Mouse (Mus musculus): ENCODE measurements around the gene Kpna4. TPM values are rescaled to one million over a fixed set of nuclear protein-coding genes. Genes with fewer than 3 reads are reported as not detected.

Kpna4 gene
- 33.9 and 35.7 TPM in 2 replicates for polyA plus RNA-seq (2012; rRNA removed)

DNA sequence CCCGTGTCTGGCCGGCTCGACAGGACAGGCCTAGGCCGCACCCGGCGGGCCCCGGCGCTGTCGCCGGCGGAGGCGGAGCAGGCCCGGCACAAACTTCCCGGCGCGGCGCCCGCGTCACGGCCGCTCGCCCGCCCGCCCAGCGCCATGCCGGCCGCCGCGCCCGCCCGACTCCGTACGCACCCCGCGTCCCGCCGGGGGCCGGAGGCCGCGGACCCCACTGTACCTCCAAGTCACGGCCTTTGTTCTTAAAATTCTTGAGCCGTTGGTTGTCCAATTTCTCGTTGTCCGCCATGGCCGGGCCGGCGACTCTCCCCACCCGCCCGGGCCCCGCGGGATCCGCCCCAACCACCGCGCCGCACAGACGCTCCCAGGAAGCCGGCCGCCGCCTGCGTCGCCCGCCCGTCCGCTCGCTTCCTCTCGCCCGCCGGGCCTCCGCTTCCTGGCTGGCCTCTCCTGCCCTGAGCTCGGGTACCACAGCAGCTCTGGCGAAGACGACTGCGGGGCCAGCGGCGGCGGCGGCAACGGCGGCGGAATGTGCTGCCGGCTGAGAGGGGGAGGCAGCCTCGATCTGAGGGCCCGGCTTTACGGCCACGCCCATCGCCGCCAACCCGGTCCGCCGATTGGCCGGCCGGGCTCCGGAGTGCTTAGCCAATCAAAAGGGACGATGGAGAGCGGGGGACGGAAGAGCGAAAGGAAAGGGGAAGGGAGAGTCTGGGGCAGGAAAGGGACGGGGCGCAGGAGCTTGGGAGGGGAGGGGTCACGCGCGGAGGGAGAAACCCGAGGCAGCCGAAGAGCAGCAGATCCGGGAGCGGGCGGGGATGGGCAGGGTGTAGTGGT is at the start of gene Kpna4:
TSS of gene Kpna4 (minus strand) at position 605 of the 837 bp plus-strand sequence.
- DNase-seq (ENCODE audit: low spot score) = peak; percentile 92

DNA sequence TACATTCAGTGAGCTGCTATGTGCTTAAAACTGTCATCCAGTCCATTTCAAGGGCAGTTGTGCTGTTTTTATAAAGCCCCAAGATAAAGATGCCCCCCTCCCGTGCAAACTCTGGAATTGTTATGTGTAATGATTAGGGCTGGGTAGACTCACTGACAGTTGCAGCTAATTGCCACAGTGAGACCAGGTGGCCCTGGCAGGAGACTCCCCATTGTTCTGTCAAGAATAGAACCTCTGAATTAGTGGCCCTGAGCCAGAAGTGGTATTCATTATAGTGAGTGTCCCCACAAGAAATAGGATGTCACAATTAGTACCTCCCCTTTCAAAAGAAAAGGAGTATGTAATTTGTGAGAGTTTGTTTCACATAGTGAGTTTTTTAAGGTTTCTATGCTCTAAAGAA is 48.3 kb upstream of the Kpna4 start:
- no peak for DNase-seq (ENCODE audit: low spot score)

DNA sequence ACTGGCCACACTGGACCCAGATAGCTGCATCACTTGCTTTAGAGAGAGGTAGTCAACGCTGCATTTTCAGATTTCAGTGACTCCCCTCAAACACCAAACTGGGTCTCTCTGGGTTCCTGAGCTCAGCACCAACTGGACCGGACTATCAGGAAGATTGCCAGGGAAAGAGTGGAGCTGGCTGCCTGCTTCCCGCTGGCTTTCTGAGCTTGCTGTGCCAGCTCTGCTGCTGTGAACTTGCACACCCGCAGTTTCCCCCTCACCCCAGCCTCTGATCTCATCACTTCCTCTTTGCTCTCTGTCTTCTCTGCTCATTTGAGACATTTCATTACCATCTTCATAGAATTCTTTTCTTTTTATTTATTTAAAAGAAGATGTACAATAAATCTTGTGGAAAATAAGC is 44.2 kb upstream of the Kpna4 start:
- no peak for DNase-seq (ENCODE audit: low spot score)

DNA sequence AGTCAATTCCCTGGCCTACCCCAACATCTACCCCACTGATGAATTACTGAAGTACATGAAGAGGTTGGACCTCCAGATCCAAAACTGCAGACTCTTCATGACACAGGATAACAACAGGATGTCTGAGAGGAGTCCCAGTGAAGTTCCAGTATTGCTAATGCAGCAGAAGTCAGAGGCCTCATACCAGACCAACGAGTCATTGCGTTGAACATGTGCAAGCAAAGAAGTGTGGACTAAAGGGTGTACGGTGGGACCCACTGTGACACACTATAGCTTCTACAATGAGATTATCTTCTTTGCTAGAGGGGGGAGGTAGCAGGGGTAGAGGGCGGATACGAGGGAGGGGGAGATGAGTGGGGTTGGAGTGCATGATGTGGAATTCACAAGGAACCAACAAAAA is 42.9 kb upstream of the Kpna4 start:
- DNase-seq (ENCODE audit: low spot score) = no peak

DNA sequence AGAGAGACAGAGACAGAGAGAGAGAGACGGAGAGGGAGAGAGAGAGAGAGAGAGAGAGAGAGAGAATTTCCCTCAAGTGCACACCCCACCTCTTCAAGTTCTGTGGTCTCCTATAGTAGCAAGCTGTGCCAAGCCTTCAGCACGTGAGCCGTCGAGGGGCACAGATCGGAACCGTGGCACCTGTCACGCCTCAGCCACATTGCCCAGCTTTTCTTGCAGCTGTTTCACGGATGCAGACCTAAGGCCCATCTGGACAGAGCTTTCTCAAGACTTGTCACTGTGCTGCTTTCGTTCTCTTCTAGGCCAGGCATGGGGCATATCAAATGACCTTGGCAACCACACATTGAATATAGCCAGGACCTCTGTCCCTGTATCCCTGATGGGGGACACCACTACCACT is 41.8 kb upstream of the Kpna4 start:
- no peak for DNase-seq (ENCODE audit: low spot score)

DNA sequence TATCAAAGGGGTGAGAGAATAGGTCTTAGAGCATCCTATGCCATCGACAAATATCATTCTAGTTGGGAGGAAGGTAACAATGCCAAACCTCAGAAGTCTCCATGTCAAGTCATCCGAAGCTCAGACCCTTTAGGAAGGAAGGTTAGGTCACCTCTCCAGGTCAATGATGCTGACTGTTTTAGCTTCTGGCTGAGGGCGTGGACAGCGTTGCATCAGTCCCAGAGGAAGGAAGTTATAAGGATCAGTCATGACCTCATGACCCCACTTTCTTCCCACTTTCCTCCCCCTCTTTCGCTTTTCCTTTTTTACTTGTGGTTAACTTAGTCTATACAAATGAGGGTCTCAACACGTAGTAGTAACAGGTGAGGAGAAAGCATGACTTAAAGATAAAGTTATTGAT is 36.1 kb upstream of the Kpna4 start:
- no peak for DNase-seq (ENCODE audit: low spot score)

DNA sequence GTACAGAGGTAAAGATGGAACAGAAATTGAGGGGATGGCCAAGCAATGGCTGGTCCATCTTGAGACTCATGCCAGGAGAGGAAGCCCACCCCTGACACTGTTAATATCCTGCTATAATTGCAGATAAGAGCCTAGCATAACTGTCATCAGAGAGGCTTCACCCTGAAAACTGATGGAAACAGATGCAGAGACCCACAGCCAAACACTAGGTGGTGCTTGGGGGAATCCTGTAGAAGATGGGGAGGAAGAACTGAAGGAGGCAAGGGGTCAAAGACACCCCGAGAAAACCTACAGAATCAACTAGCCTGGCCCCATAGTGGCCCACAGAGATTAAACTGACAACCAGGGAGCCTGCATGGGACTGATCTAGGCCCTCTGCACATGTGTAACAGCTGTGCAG is 33.5 kb upstream of the Kpna4 start:
- DNase-seq (ENCODE audit: low spot score) = no peak

DNA sequence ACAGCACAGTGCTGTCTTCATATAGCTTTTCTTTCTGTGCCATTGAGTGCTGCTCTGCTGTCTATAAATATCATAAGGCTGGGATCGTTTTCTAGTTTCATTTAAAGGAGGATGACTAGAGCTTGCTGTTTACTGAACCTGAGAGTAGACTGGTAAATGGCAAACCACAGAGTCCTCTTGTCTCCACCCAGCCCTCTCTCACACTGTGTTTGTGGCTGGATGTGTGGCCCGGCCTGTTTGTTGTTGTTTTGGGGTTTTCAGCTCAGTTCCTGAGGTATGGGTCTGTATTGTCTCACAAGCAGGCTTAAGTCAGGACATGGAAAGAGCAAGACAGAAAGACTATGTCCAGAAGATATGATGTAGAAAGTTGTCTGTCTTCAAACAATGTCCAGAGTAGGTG is 32.6 kb upstream of the Kpna4 start:
- DNase-seq (ENCODE audit: low spot score) = no peak

DNA sequence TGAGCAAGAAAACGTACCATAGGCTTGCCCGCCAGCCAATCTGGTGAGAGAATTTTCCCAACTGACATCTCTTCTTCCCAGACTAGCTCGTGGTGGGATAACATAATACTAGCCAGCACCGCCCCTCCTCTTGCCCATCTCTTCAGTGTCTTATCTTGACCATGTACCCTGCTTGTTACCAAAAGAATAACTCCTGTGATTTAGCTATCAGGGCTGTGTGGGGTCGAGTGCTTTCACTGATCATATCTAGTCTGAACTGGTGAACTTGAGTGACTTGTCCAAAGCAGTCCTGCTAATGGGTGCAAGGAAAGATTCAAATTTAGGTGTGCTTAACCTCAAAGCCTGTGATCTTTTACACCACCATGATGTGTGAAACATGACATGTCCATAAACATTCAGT is 31.0 kb upstream of the Kpna4 start:
- DNase-seq (ENCODE audit: low spot score) = no peak

DNA sequence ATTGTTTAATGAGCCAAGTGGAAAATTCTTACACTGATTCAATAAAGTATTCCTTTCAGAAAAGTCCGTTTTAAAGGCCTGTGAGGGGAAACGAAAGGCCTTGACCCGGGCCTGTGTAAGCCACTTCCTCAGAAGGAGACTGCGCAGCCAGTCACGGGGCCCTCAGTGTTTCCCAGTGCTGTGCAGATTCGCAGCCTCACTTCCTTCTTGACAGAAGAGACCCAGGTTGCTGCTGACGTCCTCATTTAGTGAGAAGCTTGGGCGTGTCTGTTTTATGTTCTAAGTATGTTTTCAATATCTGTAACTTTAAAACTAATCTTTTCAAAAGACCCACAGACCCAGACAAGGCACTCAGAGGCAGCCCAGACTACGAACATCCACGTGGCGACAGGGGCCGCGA is 29.6 kb upstream of the Kpna4 start:
- DNase-seq (ENCODE audit: low spot score) = no peak

DNA sequence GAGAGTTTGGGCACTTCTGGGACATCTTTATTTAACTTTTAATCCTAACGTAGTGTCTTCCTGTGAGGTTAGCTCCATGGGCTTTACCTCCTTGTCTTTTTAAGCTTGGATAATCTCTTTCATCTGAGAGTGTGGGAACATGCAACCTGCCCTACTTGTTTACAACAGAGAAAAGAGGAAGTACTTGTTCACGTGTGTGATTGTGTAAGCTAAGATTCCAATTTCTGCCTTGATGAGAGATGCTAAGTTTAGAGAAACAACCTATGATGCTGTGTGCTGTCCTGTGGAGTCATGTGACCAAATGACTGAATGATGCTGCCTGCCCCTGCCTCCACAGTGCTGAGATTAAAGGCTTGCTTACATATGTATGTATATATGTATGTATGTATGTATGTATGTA is 27.8 kb upstream of the Kpna4 start:
- DNase-seq (ENCODE audit: low spot score) = no peak

DNA sequence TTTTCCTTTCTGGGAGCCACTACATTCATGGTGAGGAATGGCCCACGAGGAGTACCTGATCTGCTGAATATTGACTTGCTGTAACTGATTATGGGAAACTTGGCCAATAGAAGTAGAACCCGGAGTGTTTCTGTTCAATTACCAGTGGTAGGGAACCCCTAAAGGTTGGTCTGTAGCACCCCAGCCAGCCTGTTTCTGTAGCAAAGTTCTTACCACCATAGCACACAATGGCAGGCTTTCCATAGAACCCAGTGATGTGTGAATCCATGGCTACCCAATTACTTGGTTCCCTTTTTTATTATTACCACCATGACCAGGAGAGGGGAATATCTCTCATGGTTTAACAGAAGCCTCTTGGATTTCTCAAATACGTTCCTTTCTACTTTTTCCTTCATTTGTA is 24.0 kb upstream of the Kpna4 start:
- DNase-seq (ENCODE audit: low spot score) = no peak

DNA sequence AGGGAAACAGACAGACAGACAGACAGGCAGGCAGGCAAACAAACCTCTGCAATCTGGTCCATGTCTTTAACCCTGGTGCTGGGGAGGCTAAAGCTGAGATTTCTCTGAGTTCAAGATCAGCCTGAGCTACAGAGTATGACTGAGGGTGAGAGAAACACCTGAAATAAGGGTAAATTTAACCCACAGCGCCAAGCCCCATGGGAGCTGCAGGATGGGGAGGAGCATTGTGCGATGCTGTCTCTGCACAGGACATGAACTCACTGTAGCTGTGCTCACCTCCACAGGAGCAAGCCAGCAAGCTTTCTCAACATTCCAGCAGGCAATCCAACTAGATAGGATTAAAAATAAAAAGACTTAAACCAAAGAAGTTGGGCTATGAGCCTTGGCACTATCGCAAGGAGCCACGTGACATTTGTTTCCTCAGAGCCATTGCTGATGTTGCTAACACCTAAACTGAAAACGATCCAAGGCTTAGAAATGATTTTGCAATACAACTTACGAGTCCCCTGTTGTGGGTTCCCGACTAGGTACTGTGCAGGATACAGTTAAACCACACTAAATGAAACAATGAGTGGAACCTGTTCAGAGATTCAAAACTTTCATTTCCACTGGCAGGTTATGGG is 15.6 kb upstream of the Kpna4 start:
- DNase-seq (ENCODE audit: low spot score) = no peak

DNA sequence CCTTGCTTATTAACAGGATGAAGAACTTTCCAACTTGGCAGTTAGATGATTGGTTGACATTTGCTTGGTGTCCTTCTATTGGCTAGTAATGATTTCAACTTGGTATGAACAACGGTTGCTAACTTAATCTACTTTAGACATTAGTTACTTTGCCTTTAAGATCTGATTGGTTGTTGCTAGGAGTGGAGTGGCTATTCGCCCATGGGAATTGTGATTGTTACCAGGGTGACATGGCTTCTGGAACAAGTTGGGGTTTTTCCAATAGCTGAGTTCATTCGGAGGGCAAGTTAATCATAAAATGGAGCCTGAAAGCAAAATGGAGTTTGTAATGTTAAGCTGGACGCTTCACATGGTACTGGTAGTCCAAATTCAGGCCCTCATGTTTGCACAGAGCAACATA is 13.9 kb upstream of the Kpna4 start:
- no peak for DNase-seq (ENCODE audit: low spot score)

DNA sequence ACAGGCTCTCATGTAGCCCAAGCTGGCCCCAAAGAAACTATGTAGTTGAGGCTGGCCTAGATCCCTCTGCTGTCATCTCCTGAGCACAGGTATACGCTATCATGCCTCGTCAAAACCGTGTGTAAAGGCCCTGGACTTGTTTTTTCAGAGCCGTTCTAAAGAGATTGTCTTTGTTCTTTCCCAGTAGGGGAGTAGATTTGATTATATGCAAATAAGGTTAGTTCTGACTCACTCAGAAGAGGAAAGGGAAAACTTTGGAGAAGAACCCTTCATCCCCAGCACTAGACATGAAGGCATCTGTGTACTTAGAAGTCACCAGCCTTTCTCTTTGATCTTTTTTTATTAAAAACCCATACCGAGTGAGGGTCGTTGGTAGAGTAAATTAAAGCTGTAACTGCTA is 9.1 kb upstream of the Kpna4 start:
- DNase-seq (ENCODE audit: low spot score) = no peak

DNA sequence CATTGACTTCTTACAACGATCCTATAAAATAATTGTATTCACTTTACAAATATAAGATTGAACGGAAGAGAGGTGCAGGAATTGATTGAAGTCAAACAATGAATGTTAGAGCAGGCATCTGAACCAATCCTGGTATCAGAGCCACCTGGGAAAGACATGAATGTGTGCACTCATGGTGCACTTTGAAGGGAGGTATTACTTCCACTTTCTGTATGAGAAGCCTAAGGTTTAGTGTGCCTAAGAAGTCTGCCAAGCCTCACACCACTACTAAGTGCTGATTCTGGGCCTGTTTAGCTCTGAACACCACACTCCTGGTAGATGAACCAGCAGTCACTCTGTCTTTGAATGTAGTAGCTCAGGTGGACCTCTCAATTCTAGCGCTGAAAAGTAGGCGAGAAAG is 4.1 kb upstream of the Kpna4 start:
- no peak for DNase-seq (ENCODE audit: low spot score)

DNA sequence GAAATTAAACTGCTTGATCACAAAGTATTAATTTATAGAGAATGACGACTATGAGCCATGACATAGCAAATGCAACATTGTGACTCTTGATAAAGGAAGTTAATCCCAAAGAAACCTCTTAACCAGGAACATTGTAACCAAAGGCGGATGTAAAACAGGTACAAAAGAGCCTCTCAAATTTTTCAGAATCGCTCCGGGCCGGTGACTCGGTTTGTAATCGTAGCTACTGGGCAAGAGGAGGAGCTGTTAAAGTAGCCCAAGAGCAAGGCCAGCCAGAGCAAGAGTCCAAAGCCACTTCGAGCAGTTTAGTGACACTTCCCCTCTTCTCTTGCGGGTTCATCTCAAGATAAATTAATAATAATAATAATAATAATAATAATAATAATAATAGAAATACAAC is 780 bp upstream of the Kpna4 start:
- DNase-seq (ENCODE audit: low spot score) = no peak

DNA sequence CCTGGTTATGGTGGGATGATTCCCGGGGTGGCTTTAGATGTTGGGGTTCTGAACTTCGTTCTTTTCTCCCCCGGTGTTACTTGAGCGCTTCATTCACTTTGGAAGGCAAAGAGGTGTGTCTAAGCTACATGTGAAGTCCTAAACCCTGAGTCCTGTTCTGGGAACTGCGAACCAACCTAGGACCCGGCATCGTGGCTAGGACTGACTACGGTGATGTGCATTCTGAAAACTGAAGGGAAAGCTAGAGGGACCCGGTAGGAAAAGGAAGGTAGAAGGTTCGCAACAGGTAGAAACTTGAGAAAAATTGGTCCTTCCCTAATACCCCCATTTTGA is 399 bp upstream of the Kpna4 start:
- no peak for DNase-seq (ENCODE audit: low spot score)

DNA sequence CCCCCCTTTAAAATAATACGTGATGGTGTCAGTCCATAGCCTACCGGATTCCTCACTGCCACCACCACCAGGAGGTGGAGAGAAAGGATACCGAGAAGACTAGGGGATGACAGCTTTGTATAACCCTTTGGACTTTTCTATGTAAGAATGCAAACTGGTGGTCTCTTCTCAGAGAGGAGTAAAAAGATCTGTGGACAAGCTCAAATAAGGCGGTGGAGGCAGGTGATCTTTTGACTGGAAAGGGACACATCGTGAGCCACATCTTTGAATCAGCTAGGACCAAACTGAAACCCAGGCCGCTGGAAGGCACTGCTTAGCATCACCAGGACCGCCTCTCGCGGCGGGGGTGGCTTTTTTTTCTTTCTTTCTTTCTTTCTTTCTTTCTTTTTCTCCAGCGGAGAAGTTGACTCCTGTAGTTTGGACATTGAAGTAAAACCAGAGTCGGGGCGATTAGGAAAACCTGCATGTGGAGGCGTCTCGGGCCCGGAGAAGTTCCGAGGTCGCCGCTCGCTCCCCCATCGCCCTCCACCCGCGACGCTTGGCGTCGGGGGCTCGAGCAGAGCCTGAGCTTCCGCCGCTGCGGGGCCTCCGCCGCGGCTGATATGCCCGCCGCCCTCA is 913 bp downstream of the Kpna4 start:
- no peak for DNase-seq (ENCODE audit: low spot score)

DNA sequence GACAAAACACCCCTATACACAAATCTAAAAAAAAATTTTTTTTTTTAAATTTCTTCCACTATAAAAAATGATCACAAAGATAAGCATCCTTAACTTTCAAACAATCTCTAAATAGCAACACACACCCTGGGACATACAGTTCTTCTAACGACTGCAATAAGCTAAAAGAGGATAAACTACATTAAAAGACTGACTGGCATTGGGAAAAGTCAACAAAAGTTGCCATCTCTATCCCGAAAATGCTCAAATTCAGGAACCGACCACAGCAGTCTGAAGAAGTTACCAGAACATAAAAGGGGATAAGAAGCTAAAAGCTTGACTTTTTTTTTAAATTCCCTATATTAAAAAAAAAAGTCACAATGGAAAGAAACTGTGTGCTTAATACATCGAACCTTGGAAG is 1.5 kb downstream of the Kpna4 start:
- no peak for DNase-seq (ENCODE audit: low spot score)

DNA sequence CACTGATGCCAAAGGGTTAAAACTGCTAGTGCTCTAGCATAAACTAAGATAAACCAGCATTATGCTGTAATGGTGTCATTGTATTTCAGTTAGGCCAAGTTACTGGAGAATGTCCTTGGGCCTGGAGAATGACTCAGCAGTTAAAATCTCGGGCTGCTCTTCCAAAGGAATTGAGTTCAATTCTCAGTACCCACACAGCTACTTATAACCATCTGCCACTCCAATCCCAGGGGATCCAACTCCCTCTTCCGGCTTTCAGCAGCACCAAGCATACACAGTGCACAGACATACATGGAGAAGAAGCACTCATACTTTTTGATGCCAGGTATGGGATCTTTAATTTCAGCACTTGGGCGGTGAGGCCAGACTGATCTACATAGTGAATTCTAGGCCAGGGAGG is 8.1 kb downstream of the Kpna4 start:
- no peak for DNase-seq (ENCODE audit: low spot score)

DNA sequence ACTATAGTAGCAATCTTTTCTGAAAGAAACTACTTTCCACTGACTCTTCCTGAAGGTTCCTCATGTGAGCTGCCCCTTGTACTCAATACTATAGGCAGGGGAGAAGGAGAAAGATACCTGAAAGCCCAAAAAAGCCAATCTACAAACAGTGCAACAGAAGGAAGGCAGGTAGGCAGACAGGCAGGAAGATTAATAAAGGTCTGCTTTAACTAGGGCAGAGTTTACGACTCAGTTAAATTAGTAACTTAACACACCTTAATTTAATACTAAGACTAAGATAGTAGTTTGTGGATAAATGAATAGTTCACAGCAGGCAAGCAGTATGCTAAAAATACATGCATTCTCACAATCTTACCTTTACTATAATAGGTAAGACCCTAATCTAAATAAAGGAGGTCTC is 12.2 kb downstream of the Kpna4 start:
- no peak for DNase-seq (ENCODE audit: low spot score)

DNA sequence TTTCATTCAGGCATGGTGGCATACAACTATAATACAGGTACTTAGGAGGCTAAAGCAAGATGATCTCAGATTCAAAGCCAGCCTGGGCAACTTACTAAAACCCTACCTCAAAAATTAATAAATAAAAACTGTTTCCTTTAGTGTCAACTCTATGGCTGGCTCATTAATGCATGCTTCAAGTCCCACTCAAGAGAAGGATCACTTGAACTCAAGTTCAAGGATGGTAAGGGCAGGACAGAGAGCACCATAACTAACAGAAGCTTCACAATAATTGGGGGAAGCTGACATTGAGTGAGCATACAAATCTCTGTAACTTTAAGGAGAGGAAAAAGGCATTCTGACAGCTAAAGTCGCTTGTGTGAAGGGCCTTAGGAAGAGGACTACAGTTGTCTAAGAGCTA is 13.0 kb downstream of the Kpna4 start:
- no peak for DNase-seq (ENCODE audit: low spot score)
